Mouse (Mus musculus): ENCODE data around the gene Eif4a3. TPM values are rescaled to one million over a fixed set of nuclear protein-coding genes. Genes with fewer than 3 reads are reported as not detected.

Eif4a3 gene
- total RNA-seq (2015): 320 and 348 TPM in 2 replicates
- total RNA-seq (2017): 218 and 242 TPM in 2 replicates

DNA sequence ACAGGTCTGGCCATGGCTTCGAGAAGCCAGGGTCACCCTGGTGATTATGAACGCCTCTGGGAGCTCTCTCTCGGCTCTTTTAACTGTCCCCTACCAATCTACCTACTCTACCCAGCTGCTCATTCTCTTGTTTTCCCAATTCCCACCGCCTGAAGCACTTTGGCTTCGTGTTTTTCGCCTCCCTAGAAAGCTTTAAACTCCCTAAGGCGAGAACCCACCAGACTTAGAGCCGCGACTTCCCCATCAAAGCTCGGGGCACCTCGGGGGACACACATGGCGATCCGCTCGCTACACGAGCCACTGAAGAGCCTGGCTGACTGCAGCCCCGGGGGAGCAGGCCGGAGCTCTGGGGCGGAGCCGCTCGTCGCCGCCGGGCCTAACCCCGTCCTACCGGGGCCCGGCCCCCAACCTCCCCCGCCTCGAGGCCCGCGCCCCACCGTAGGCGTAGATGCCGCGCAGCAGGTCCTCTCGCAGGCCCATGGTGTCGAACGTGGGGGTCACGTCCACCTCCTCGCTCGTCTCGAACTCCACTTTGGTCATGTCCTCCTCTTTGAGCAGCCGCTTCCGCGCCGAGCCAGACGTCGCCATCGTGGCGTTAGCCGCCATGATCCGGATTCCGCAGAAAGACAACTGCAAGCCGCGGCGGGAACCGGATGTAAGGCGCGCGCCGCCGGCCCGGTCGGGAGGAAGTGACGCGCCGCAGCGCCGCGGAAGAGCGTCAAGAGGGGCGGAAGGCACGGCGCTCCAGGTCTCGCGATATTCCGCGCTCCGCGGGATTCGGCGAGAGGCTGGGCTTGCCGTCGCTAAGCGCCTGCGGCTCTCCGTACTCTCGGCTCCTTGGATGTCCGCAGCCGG, at the start of gene Eif4a3:
Eif4a3 (minus strand) TSS at position 699 of the 855 bp plus-strand sequence.
- peak; percentile 94 for ATAC-seq (replicated peaks; ENCODE audit: poor library complexity)

DNA sequence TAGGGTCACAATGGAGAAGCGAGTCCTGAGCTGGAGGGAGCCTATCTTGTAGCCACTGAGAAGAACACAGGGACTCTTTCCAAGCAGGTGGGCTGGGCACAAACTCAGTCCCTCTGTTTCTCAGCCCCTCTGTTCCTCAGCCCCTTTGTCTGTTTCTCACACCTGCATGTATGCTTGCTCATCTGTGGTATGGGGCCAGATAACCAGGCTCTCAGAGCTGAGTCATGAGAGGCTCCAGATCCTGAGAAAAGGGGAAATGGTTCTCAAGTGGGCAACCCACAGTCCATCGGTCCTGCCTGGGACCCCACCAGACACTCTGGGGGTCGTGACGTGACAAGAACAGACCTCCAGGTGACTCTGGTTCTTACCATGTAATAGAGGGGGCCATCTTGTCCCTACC, 47.2 kb upstream of the Eif4a3 start:
- ATAC-seq (replicated peaks; ENCODE audit: poor library complexity): peak; percentile 40

- ATAC-seq (replicated peaks; ENCODE audit: poor library complexity): peak; percentile 43
These were observed 45.0 kb upstream of the Eif4a3 start for GRCm38 (mm10) chr11:119344865-119345264.

GRCm38 (mm10) chr11:119344178-119344577, 44.3 kb upstream of the Eif4a3 start:
- no peak for ATAC-seq (replicated peaks; ENCODE audit: poor library complexity)

GRCm38 (mm10) chr11:119339637-119340036, 39.7 kb upstream of the Eif4a3 start:
- peak; percentile 91 for ATAC-seq (replicated peaks; ENCODE audit: poor library complexity)

GRCm38 (mm10) chr11:119339179-119339578, 39.3 kb upstream of the Eif4a3 start:
- ATAC-seq (replicated peaks; ENCODE audit: poor library complexity): no peak

- ATAC-seq (replicated peaks; ENCODE audit: poor library complexity): no peak
These were observed 38.6 kb upstream of the Eif4a3 start for GRCm38 (mm10) chr11:119338271-119339059.

DNA sequence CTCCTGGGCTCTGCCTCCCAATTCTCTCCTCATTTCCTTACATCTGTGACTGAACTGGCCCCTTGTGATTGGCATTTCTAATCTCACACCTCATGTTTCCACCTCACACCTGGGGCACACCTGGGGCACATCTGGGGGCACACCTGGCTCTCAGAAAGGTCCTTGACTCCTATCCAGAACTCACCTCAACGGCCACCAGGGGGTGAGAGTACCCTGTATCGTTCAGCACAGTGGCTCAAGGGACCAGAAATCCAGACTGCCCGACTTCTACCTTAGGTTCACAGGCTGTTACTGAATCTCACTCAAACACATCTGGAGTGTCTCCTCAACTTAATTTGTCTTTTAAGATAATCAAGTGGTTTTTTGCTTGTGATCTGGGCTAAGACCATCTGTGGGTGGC, 32.1 kb upstream of the Eif4a3 start:
- no peak for ATAC-seq (replicated peaks; ENCODE audit: poor library complexity)

- ATAC-seq (replicated peaks; ENCODE audit: poor library complexity): no peak
These were observed 30.7 kb upstream of the Eif4a3 start for GRCm38 (mm10) chr11:119330592-119330991.

DNA sequence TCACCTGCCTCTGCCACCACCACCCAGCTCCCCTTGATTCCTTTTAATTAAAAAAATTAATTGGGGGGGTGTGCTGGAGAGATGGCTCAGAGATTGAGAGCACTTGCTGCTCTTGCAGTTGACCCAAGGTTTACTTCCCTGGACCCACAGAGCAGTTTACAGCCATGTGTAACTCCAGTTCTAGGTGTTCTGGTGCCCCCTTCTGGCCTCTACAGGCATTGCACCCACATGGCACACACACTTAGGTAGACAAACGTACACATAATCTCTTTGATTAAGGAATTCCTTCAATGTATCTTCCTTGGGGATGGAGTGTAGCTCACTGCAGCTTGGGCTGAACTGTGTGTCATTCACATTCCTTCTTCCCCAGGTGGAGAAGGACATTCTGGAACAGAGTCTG, 25.2 kb upstream of the Eif4a3 start:
- ATAC-seq (replicated peaks; ENCODE audit: poor library complexity): no peak

DNA sequence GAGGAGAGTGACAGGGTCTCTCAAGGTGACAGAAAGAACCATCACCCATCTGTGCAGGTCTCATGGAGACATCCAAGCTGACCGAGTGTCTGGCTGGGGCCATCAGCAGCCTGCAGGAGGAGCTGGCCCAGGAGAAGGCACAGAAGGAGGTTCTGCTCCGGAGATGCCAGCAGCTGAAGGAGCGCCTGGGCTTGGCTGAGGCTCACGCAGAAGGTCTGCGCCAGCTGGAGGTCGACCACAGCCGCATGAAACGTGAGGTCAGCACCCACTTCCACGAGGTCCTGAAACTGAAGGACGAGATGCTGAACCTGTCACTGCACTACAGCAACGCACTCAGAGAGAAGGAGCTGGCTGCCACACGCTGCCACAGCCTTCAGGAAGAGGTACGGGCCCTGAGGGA, 22.6 kb upstream of the Eif4a3 start:
- ATAC-seq (replicated peaks; ENCODE audit: poor library complexity): no peak

GRCm38 (mm10) chr11:119316720-119317119, 16.8 kb upstream of the Eif4a3 start:
- no peak for ATAC-seq (replicated peaks; ENCODE audit: poor library complexity)

GRCm38 (mm10) chr11:119314252-119314936, 14.5 kb upstream of the Eif4a3 start:
- ATAC-seq (replicated peaks; ENCODE audit: poor library complexity): no peak

DNA sequence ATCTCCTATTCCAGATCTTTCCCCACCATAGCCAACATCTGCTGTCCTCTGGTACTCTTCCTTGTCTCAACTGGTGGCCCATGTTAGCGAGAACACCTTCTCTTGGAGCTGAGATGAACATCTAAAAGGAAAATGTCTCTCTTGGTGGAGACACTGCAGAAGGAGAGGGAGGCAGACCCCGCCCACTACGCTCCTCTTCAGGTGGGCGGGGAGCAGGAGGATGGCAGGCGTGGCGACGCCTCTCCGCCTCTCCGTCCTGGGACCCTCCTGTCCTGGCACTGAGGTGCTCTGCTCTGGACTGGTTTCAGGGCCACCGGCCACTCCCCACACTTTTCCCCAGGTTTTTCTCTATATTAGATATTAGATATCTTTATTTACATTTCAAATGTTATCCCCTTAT, 10.7 kb upstream of the Eif4a3 start:
- no peak for ATAC-seq (replicated peaks; ENCODE audit: poor library complexity)

GRCm38 (mm10) chr11:119307916-119308315, 8.0 kb upstream of the Eif4a3 start:
- no peak for ATAC-seq (replicated peaks; ENCODE audit: poor library complexity)

DNA sequence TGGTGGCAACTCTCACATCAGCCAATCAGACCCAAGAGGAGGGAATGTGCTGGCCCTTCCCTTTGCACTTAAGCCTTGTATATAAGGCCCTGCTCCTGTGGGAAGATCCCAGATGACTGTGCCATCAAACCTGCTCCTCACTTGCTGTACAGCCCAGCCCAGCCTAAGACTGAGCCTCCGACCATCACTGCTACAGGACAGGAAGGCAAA, 7.7 kb upstream of the Eif4a3 start, which contains the start of gene Card14:
Card14 (plus strand) TSS at position 111 of the 210 bp plus-strand sequence.
- no peak for ATAC-seq (replicated peaks; ENCODE audit: poor library complexity)

DNA sequence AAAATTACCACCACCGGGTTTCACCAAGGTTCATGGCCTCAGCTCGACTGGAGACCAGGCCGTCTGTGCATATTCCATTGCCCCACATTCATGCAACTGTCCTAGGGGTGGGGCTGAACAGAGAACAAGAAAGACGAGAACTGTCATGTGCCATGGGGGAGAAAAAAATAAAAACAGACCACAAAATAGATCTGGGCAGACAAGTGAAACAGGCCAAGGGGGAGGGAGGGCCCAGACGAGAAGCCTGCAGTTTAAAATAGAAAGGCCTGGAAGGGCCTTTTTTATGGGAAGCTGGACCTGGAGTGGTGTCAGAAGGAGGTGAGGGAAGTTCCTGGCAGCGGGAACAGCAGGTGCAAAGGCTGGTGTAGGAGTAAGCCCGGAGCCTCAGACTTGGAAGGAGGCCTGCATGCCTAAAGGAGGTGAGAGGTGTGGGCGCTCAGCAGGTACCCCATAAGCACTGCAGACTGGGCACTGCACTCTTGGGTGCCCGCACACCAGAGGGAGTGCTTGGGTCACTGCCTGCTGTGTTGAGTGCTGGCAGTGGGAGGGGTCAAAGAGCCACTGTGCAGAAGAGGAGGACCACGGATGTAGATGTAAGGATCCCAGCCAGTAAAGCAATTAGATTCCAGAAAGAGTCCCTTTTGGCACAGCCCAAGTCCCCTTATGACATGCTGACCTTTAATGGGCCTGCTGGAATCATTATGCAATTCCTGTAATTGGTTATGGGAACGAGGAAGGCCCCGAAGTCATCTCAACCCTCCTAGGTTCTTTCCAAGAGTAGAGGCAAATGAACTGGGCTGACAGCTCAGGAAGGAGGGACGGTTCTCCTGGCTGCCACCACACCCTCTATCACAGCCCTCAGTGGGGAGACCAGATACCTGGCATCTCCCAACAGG, 7.1 kb upstream of the Eif4a3 start:
- ATAC-seq (replicated peaks; ENCODE audit: poor library complexity): no peak

DNA sequence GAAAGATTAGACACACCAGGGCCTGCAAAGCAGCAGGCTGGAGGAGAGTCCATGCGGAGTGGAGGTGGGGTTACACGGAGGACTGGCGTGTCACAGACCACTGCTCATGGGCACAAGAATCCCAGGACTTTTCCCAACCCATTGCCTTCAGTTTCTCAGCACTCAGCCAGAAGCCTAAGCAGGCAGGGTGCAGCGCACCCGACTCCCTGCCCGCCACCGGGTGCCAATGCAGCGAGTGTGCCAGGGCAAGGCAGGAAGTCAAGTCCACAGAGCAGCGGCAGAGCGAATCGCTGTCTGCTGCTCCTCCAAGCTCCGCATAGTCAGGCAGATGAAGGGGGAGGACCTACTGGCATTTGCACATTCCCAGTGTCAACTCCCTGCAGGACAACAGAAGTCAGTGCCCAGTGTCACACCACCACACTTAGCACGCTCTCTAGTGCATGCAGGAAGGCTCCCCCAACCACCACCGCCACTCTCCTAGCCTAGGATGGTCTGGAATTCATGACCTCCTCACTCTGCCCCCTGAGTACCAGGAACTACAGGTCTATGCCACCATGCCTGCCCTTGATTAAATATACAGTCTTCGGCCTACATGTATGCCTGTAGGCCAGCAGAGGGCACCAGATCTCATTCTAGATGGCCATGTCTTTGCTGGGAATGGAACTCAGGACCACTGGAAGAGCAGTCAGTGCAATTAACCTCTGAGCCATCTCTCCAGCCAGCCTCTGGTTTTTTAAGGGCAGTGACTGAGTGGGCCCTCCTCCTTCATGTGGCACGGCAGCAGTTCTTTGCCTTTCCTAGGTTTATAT, 5.2 kb upstream of the Eif4a3 start:
- peak; percentile 93 for ATAC-seq (replicated peaks; ENCODE audit: poor library complexity)

DNA sequence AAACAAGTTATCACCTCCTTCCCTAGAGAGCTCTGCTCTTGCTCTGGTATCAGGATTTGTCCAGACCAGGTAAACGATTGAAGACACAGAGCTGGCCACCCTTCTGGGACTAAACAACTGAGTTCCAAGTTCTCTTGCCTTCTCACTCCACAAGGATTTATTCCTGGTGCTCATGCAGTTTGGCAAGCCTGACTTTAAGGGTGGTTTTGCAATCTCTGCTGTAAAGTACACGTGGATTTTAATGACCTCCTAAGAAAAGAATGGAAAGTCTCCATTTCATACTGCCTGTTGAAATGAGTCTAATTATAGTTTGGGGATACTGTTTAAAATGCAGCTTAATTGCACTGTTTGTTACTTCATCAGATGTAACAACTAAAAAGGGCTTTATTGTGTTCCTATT, 1.1 kb upstream of the Eif4a3 start:
- no peak for ATAC-seq (replicated peaks; ENCODE audit: poor library complexity)
